Mouse (Mus musculus): ENCODE measurements around the gene Bahcc1.

GRCm38 (mm10) chr11:120256108-120256507, 23.4 kb downstream of the Bahcc1 start:
- TF ChIP-seq CTCF (conservative IDR thresholded peaks at IDR 0.05; ENCODE audit: low read length) (no peak), NANOG (IDR thresholded peaks at IDR 0.05; ENCODE audit: borderline replicate concordance, low read length) (no peak), POU5F1 (IDR thresholded peaks at IDR 0.05; ENCODE audit: borderline replicate concordance, low read length) (no peak)

Measured in E14TG2a.4 (cell line).